Mouse (Mus musculus) MEL (cell line): ENCODE measurements around the gene Atp8b4. TPM values are rescaled to one million over a fixed set of nuclear protein-coding genes. Genes with fewer than 3 reads are reported as not detected.

ENCODE experiments used
- DNase-seq: peaks from one replicate; pipeline ENCODE4 v3.0.0; 2011; ENCODE audit warnings: low read depth, low spot score
- H3K27ac ChIP-seq: 2 replicates; pipeline ENCODE4 v1.5.1; 2012; ENCODE audit warnings: low read depth, mild to moderate bottlenecking, control low read depth, low read length, moderate library complexity; ENCODE audit not compliant: control insufficient read depth
- H3K27me3 ChIP-seq, 2 experiments: fragments of 150-350 bp in 1 of 2; sonication (generic) in 1 of 2; 2 replicates each; pipeline ENCODE4 v1.6.1; 2012; ENCODE audit warnings: low read length in 2 of 2, mild to moderate bottlenecking in 2 of 2, improper control_type of control experiment in 1 of 2, moderate library complexity in 1 of 2; ENCODE audit not compliant: insufficient read depth in 2 of 2, control insufficient read depth in 1 of 2
- H3K36me3 ChIP-seq, 2 experiments: 2 replicates each; pipeline ENCODE4 v1.6.1; 2012 to 2014; ENCODE audit warnings: low read length in 2 of 2, improper control_type of control experiment in 1 of 2, inconsistent platforms in 1 of 2, mild to moderate bottlenecking in 1 of 2; ENCODE audit not compliant: insufficient read depth in 2 of 2, control insufficient read depth in 1 of 2
- H3K4me1 ChIP-seq, 2 experiments: fragments of 150-350 bp in 1 of 2; sonication (generic) in 1 of 2; 2 replicates each; pipeline ENCODE4 v1.6.1; 2012; ENCODE audit warnings: low read length in 2 of 2, improper control_type of control experiment in 1 of 2, mild to moderate bottlenecking in 1 of 2; ENCODE audit not compliant: insufficient read depth in 2 of 2, control insufficient read depth in 1 of 2
- H3K4me3 ChIP-seq, 2 experiments: fragments of 150-350 bp in 1 of 2; sonication (generic) in 1 of 2; 2 replicates each; pipeline ENCODE4 v1.5.1; 2012; ENCODE audit warnings: low read depth in 2 of 2, low read length in 2 of 2, mild to moderate bottlenecking in 2 of 2, moderate library complexity in 2 of 2, control low read depth in 1 of 2, improper control_type of control experiment in 1 of 2; ENCODE audit not compliant: control insufficient read depth in 1 of 2, insufficient read depth in 1 of 2
- H3K79me2 ChIP-seq: 2 replicates; pipeline ENCODE4 v1.6.1; 2012; ENCODE audit warnings: mild to moderate bottlenecking, low read length, moderate library complexity; ENCODE audit not compliant: control insufficient read depth, poor library complexity, insufficient read depth
- H3K9ac ChIP-seq: 2 replicates; pipeline ENCODE4 v1.6.1; 2012; ENCODE audit warnings: low read depth, mild to moderate bottlenecking, control low read depth, low read length, moderate library complexity; ENCODE audit not compliant: control insufficient read depth, poor library complexity, severe bottlenecking
- H3K9me3 ChIP-seq: fragments of 150-350 bp; sonication (generic); replicated peaks from 2 replicates; pipeline ENCODE4 v1.6.1; 2012; ENCODE audit warnings: mild to moderate bottlenecking, low read length, improper control_type of control experiment, moderate library complexity; ENCODE audit not compliant: insufficient read depth
- BHLHE40 ChIP-seq: IDR thresholded peaks from 2 replicates; pipeline ENCODE4 v1.6.1; 2012; ENCODE audit warnings: low read depth, mild to moderate bottlenecking, inconsistent platforms, low read length, improper control_type of control experiment, borderline replicate concordance
- CHD1 ChIP-seq: IDR thresholded peaks from 2 replicates; pipeline ENCODE4 v1.6.1; 2012; ENCODE audit warnings: low read depth, mild to moderate bottlenecking, inconsistent platforms, low read length, improper control_type of control experiment
- CHD2 ChIP-seq: IDR thresholded peaks from 2 replicates; pipeline ENCODE4 v1.6.1; 2011; ENCODE audit warnings: low read length, improper control_type of control experiment
- CTCF ChIP-seq, 3 experiments: IDR thresholded peaks in 2 of 3; conservative IDR thresholded peaks in 1 of 3; 2 replicates each; pipeline ENCODE4 v1.5.1; 2011 to 2012; ENCODE audit warnings: low read length in 3 of 3, low read depth in 2 of 3, mild to moderate bottlenecking in 2 of 3, improper control_type of control experiment in 1 of 3, inconsistent platforms in 1 of 3, mixed read lengths in 1 of 3, moderate library complexity in 1 of 3; ENCODE audit not compliant: control insufficient read depth in 1 of 3, insufficient read depth in 1 of 3, poor library complexity in 1 of 3, severe bottlenecking in 1 of 3
- E2F4 ChIP-seq: IDR thresholded peaks from 2 replicates; pipeline ENCODE4 v1.6.1; 2011; ENCODE audit warnings: low read depth, low read length, improper control_type of control experiment, borderline replicate concordance
- EP300 ChIP-seq, 2 experiments: IDR thresholded peaks; 2 replicates each; pipeline ENCODE4 v1.6.1; 2011; ENCODE audit warnings: improper control_type of control experiment in 2 of 2, low read length in 2 of 2, low read depth in 1 of 2, mild to moderate bottlenecking in 1 of 2
- ETS1 ChIP-seq: IDR thresholded peaks from 2 replicates; pipeline ENCODE4 v1.6.1; 2012; ENCODE audit warnings: low read depth, mild to moderate bottlenecking, inconsistent platforms, low read length, improper control_type of control experiment, moderate library complexity
- GABPA ChIP-seq: IDR thresholded peaks from 2 replicates; pipeline ENCODE4 v1.6.1; 2012; ENCODE audit warnings: low read depth, mild to moderate bottlenecking, inconsistent platforms, low read length, improper control_type of control experiment, moderate library complexity
- GATA1 ChIP-seq: IDR thresholded peaks from 2 replicates; pipeline ENCODE4 v1.6.1; 2011; ENCODE audit warnings: low read depth, low read length, improper control_type of control experiment
- JUND ChIP-seq: IDR thresholded peaks from 2 replicates; pipeline ENCODE4 v1.6.1; 2011; ENCODE audit warnings: low read depth, mild to moderate bottlenecking, improper control_type of control experiment, low read length
- KAT2A ChIP-seq: conservative IDR thresholded peaks from 2 replicates; pipeline ENCODE4 v1.6.1; 2012; ENCODE audit warnings: low read depth, low read length, improper control_type of control experiment, inconsistent platforms
- MAX ChIP-seq: IDR thresholded peaks from 2 replicates; pipeline ENCODE4 v1.6.1; 2011; ENCODE audit warnings: low read length, improper control_type of control experiment
- MXI1 ChIP-seq: IDR thresholded peaks from 2 replicates; pipeline ENCODE4 v1.6.1; 2011; ENCODE audit warnings: mild to moderate bottlenecking, low read depth, low read length, improper control_type of control experiment
- MYC ChIP-seq: IDR thresholded peaks from 2 replicates; pipeline ENCODE4 v1.6.1; 2011; ENCODE audit warnings: low read depth, mild to moderate bottlenecking, low read length, improper control_type of control experiment, moderate library complexity
- NELFE ChIP-seq: IDR thresholded peaks from 2 replicates; pipeline ENCODE4 v1.6.1; 2011; ENCODE audit warnings: low read depth, low read length, improper control_type of control experiment
- NRF1 ChIP-seq: IDR thresholded peaks from 2 replicates; pipeline ENCODE4 v1.6.1; 2014; ENCODE audit warnings: low read depth, mild to moderate bottlenecking, inconsistent platforms, low read length, improper control_type of control experiment, moderate library complexity; ENCODE audit not compliant: poor library complexity, insufficient read depth, severe bottlenecking
- POLR2A ChIP-seq, 2 experiments: IDR thresholded peaks; 2 replicates each; pipeline ENCODE4 v1.6.1; 2011 to 2012; ENCODE audit warnings: low read length in 2 of 2, mild to moderate bottlenecking in 2 of 2, control low read depth in 1 of 2, improper control_type of control experiment in 1 of 2, low read depth in 1 of 2, moderate library complexity in 1 of 2; ENCODE audit not compliant: control insufficient read depth in 1 of 2, insufficient read depth in 1 of 2, poor library complexity in 1 of 2
- POLR2AphosphoS2 ChIP-seq: IDR thresholded peaks from 2 replicates; pipeline ENCODE4 v1.6.1; 2011; ENCODE audit warnings: low read length, improper control_type of control experiment
- POLR2AphosphoS5 ChIP-seq: IDR thresholded peaks from 2 replicates; pipeline ENCODE4 v1.6.1; 2012; ENCODE audit warnings: low read depth, borderline replicate concordance, mild to moderate bottlenecking, inconsistent platforms, low read length, moderate library complexity, mixed read lengths
- RAD21 ChIP-seq: IDR thresholded peaks from 2 replicates; pipeline ENCODE4 v1.6.1; 2011; ENCODE audit warnings: mild to moderate bottlenecking, low read depth, low read length, improper control_type of control experiment
- RCOR1 ChIP-seq: IDR thresholded peaks from 2 replicates; pipeline ENCODE4 v1.6.1; 2012; ENCODE audit warnings: low read depth, mild to moderate bottlenecking, inconsistent platforms, low read length, improper control_type of control experiment
- SIN3A ChIP-seq: IDR thresholded peaks from 2 replicates; pipeline ENCODE4 v1.6.1; 2012; ENCODE audit warnings: low read length, improper control_type of control experiment, inconsistent platforms
- TAL1 ChIP-seq: IDR thresholded peaks from 2 replicates; pipeline ENCODE4 v1.6.1; 2012; ENCODE audit warnings: mild to moderate bottlenecking, inconsistent platforms, low read length, moderate library complexity, mixed read lengths
- USF1 ChIP-seq: IDR thresholded peaks from 2 replicates; pipeline ENCODE4 v1.6.1; 2014; ENCODE audit warnings: low read depth, mild to moderate bottlenecking, inconsistent platforms, low read length, improper control_type of control experiment, moderate library complexity
- USF2 ChIP-seq, 2 experiments: IDR thresholded peaks; 2 replicates each; pipeline ENCODE4 v1.6.1; 2011 to 2012; ENCODE audit warnings: improper control_type of control experiment in 2 of 2, low read length in 2 of 2, borderline replicate concordance in 1 of 2, inconsistent platforms in 1 of 2, low read depth in 1 of 2, mild to moderate bottlenecking in 1 of 2; ENCODE audit not compliant: insufficient read depth in 1 of 2
- ZC3H11A ChIP-seq: IDR thresholded peaks from 2 replicates; pipeline ENCODE4 v1.6.1; 2012; ENCODE audit warnings: low read depth, mild to moderate bottlenecking, inconsistent platforms, low read length, improper control_type of control experiment
- ZKSCAN1 ChIP-seq: IDR thresholded peaks from 2 replicates; pipeline ENCODE4 v1.6.1; 2012; ENCODE audit warnings: low read depth, mild to moderate bottlenecking, inconsistent platforms, low read length, improper control_type of control experiment, moderate library complexity
- ZMIZ1 ChIP-seq: IDR thresholded peaks from 2 replicates; pipeline ENCODE4 v1.6.1; 2012; ENCODE audit warnings: low read depth, mild to moderate bottlenecking, inconsistent platforms, low read length, improper control_type of control experiment, moderate library complexity
- ZNF384 ChIP-seq: IDR thresholded peaks from 2 replicates; pipeline ENCODE4 v1.6.1; 2012; ENCODE audit warnings: low read depth, mild to moderate bottlenecking, inconsistent platforms, low read length, improper control_type of control experiment
- polyA plus RNA-seq, 2 experiments: library from polyadenylated mRNA; stranded (reverse) in 1 of 2; unstranded in 1 of 2; fragments of >175 nt in 1 of 2; fragments of >200 nt in 1 of 2; gene quantifications; 2 replicates each; pipeline versions ENCODE4 v1.2.1 to v1.2.4; 2012; ENCODE audit warnings: low replicate concordance in 2 of 2, low read depth in 1 of 2; ENCODE audit not compliant: insufficient read length in 2 of 2, insufficient read depth in 1 of 2, missing spikeins in 1 of 2
- total RNA-seq: library from RNA; depleted of rRNA; stranded (reverse); fragments of 300-350 nt; gene quantifications from 2 replicates; pipeline ENCODE4 v1.2.3, GENCODE M21; 2012

The Atp8b4 gene
- total and polyA plus RNA-seq, 3 experiments: not detected

GRCm38 (mm10) chr2:126355259-126355658 is 145.2 kb downstream of the Atp8b4 start:
- no peak for TF ChIP-seq RAD21
- TF ChIP-seq ZMIZ1: no peak
- TF ChIP-seq JUND: no peak
- TF ChIP-seq MYC: no peak
- TF ChIP-seq POLR2A (IDR thresholded peaks at IDR 0.05; ENCODE audit: control insufficient read depth in 1 of 2, insufficient read depth in 1 of 2, low read depth in 1 of 2, low read length in 2 of 2, poor library complexity in 1 of 2): no peak
- no peak for TF ChIP-seq KAT2A
- TF ChIP-seq CTCF (IDR thresholded peaks at IDR 0.05 in 2 of 3, conservative IDR thresholded peaks at IDR 0.05 in 1 of 3; ENCODE audit: control insufficient read depth in 1 of 3, insufficient read depth in 1 of 3, low read depth in 2 of 3, low read length in 3 of 3, poor library complexity in 1 of 3, severe bottlenecking in 1 of 3): no peak
- TF ChIP-seq MXI1: no peak
- no peak for TF ChIP-seq ETS1
- TF ChIP-seq ZNF384: no peak
- TF ChIP-seq BHLHE40: no peak
- no peak for TF ChIP-seq RCOR1
- no peak for TF ChIP-seq SIN3A
- no peak for TF ChIP-seq USF1
- no peak for TF ChIP-seq POLR2AphosphoS5
- TF ChIP-seq USF2 (IDR thresholded peaks at IDR 0.05; ENCODE audit: borderline replicate concordance in 1 of 2, insufficient read depth in 1 of 2, low read depth in 1 of 2, low read length in 2 of 2): no peak
- no peak for TF ChIP-seq GATA1
- TF ChIP-seq NELFE: no peak
- TF ChIP-seq POLR2AphosphoS2: no peak
- TF ChIP-seq EP300 (IDR thresholded peaks at IDR 0.05; ENCODE audit: low read depth in 1 of 2, low read length in 2 of 2): no peak
- TF ChIP-seq, all 39 proteins: peak for 0
- no peaks in the 10 kb centered on the region for H3K36me3 ChIP-seq

DNA sequence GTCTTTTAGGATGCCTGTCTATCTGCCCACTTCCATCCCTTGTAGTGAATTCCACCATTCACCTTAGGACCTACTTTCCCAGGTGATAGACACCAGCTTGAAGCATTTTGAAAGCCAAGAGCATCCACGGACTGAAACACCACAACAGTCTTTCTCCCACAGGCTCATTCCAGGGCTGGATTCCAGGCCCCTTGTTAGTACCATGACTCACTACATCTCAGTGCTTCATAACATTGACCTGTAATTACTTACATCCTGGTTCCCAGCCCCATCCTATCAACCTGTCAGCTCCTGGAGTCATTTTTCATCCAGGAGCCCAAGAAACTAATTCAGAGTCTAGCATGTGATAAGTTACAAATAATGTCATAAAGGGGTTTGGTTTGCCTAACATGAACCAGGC is 148.7 kb downstream of the Atp8b4 start:
- no peaks in the 10 kb centered on the region for H3K36me3 ChIP-seq
- no peaks in the 10 kb centered on the region for H3K4me1 ChIP-seq
- H3K27ac ChIP-seq: no peak overlapping the region
- no peaks in the 10 kb centered on the region for H3K79me2 ChIP-seq
- H3K9me3 ChIP-seq: no peaks in the 10 kb centered on the region
- H3K4me3 ChIP-seq: no peak overlapping the region
- TF ChIP-seq RAD21 (no peak), BHLHE40 (no peak), E2F4 (no peak), CHD2 (no peak), EP300 (IDR thresholded peaks at IDR 0.05; ENCODE audit: low read depth in 1 of 2, low read length in 2 of 2) (no peak), TAL1 (no peak), MYC (no peak), MAX (no peak), NRF1 (no peak), ZC3H11A (no peak), POLR2A (IDR thresholded peaks at IDR 0.05; ENCODE audit: control insufficient read depth in 1 of 2, insufficient read depth in 1 of 2, low read depth in 1 of 2, low read length in 2 of 2, poor library complexity in 1 of 2) (no peak), MXI1 (no peak), GABPA (no peak), CHD1 (no peak), POLR2AphosphoS2 (no peak), ZKSCAN1 (no peak), SIN3A (no peak)
- TF ChIP-seq, all 39 proteins: peak for 0
- Histone ChIP-seq H3K9ac (no peak overlapping the region), H3K27me3 (no peaks in the 10 kb centered on the region)
- no peak for DNase-seq

More at GRCm38 (mm10) chr2:126355259-126355658, 145.2 kb downstream of the Atp8b4 start:
- Histone ChIP-seq H3K4me1 (no peaks in the 10 kb centered on the region), H3K4me3 (no peak overlapping the region), H3K9ac (no peak overlapping the region), H3K27ac (no peak overlapping the region), H3K9me3 (no peaks in the 10 kb centered on the region), H3K27me3 (no peaks in the 10 kb centered on the region; a peak in 1 of 4 replicates), H3K79me2 (no peaks in the 10 kb centered on the region)
- peak; percentile 12 for DNase-seq
